Mouse (Mus musculus) myocyte (in vitro differentiated cells): ENCODE measurements around the gene Olfr172. TPM values are rescaled to one million over a fixed set of nuclear protein-coding genes. Genes with fewer than 3 reads are reported as not detected.

Source experiments
- H3K27me3 ChIP-seq: one replicate; pipeline ENCODE4 v1.6.1; 2011; ENCODE audit not compliant: control insufficient read depth, insufficient read depth, insufficient read length
- H3K36me3 ChIP-seq: one replicate; pipeline ENCODE4 v1.6.1; 2011; ENCODE audit not compliant: control insufficient read depth, insufficient read depth
- H3K4me2 ChIP-seq: one replicate; pipeline ENCODE4 v1.6.1; 2011; ENCODE audit warnings: low read depth, control low read depth
- H3K4me3 ChIP-seq: one replicate; pipeline ENCODE4 v1.5.1; 2011; ENCODE audit warnings: mild to moderate bottlenecking, control low read depth, moderate library complexity
- H3K79me2 ChIP-seq: one replicate; pipeline ENCODE4 v1.6.1; 2011; ENCODE audit not compliant: control insufficient read depth, insufficient read depth
- H3ac ChIP-seq: one replicate; pipeline ENCODE4 v1.6.1; 2011; ENCODE audit not compliant: control insufficient read depth, insufficient read length
- CEBPB ChIP-seq: IDR thresholded peaks from 2 replicates; pipeline ENCODE4 v1.6.1; 2011; ENCODE audit warnings: mild to moderate bottlenecking, moderate library complexity; ENCODE audit not compliant: poor library complexity, insufficient read depth, severe bottlenecking
- E2F4 ChIP-seq: IDR thresholded peaks from one replicate; pipeline ENCODE4 v1.6.1; 2011; ENCODE audit warnings: mild to moderate bottlenecking, control low read depth, moderate library complexity; ENCODE audit not compliant: insufficient read depth
- MAX ChIP-seq: IDR thresholded peaks from one replicate; pipeline ENCODE4 v1.6.1; 2011; ENCODE audit warnings: low read depth, mild to moderate bottlenecking, control low read depth
- MYOD1 ChIP-seq, 3 experiments: IDR thresholded peaks; one replicate each; pipeline ENCODE4 v1.6.1; 2011; ENCODE audit warnings: control low read depth in 2 of 3, low read depth in 2 of 3, mild to moderate bottlenecking in 2 of 3, moderate library complexity in 1 of 3; ENCODE audit not compliant: insufficient read length in 2 of 3, control insufficient read depth in 1 of 3
- MYOG ChIP-seq, 3 experiments: IDR thresholded peaks; one replicate each; pipeline ENCODE4 v1.6.1; 2011; ENCODE audit warnings: control low read depth in 2 of 3, low read depth in 2 of 3, mild to moderate bottlenecking in 2 of 3; ENCODE audit not compliant: insufficient read length in 2 of 3, control insufficient read depth in 1 of 3, insufficient read depth in 1 of 3
- POLR2A ChIP-seq: IDR thresholded peaks from one replicate; pipeline ENCODE4 v1.6.1; 2011; ENCODE audit warnings: low read depth, mild to moderate bottlenecking, control low read depth, moderate library complexity; ENCODE audit not compliant: insufficient read length
- POLR2AphosphoS2 ChIP-seq: IDR thresholded peaks from one replicate; pipeline ENCODE4 v1.6.1; 2011; ENCODE audit warnings: low read depth, control low read depth; ENCODE audit not compliant: insufficient read length
- REST ChIP-seq: IDR thresholded peaks from one replicate; pipeline ENCODE4 v1.6.1; 2011; ENCODE audit warnings: mild to moderate bottlenecking, control low read depth, moderate library complexity; ENCODE audit not compliant: insufficient read depth, insufficient read length
- SRF ChIP-seq: IDR thresholded peaks from one replicate; pipeline ENCODE4 v1.6.1; 2011; ENCODE audit warnings: low read depth; ENCODE audit not compliant: control insufficient read depth, insufficient read length
- TCF12 ChIP-seq: IDR thresholded peaks from one replicate; pipeline ENCODE4 v1.6.1; 2011; ENCODE audit warnings: mild to moderate bottlenecking, control low read depth; ENCODE audit not compliant: poor library complexity, insufficient read depth, severe bottlenecking
- TCF3 ChIP-seq: IDR thresholded peaks from one replicate; pipeline ENCODE4 v1.6.1; 2011; ENCODE audit warnings: low read depth, control low read depth; ENCODE audit not compliant: insufficient read length
- USF1 ChIP-seq: IDR thresholded peaks from one replicate; pipeline ENCODE4 v1.6.1; 2011; ENCODE audit warnings: low read depth, mild to moderate bottlenecking, control low read depth, moderate library complexity
- polyA plus RNA-seq: library from polyadenylated mRNA; unstranded; fragments of >200 nt; fragmentation: generic; extraction: Trizol; gene quantifications from one replicate; pipeline ENCODE4 v1.2.1, GENCODE M21; 2012; ENCODE audit warnings: missing spikeins

Olfr172 gene
- polyA plus RNA-seq, 1 experiment, result not detected

GRCm38 (mm10) chr16:58740751-58741150 is 22.2 kb downstream of the Olfr172 start:
- no peaks in the 10 kb centered on the region for H3K79me2 ChIP-seq
- TF ChIP-seq SRF (no peak), E2F4 (no peak), POLR2A (no peak), MYOD1 (IDR thresholded peaks at IDR 0.05; ENCODE audit: control insufficient read depth in 1 of 3, insufficient read length in 2 of 3, low read depth in 2 of 3) (no peak), USF1 (no peak), MAX (no peak)
- no peaks in the 10 kb centered on the region for H3K27me3 ChIP-seq
- no peak overlapping the region for H3ac ChIP-seq
- H3K4me3 ChIP-seq, result no peak overlapping the region
- peaks cover 5% of the 10 kb centered on the region for H3K36me3 ChIP-seq
- H3K4me2 ChIP-seq, result no peak overlapping the region

GRCm38 (mm10) chr16:58738800-58739199 is 24.2 kb downstream of the Olfr172 start:
- Histone ChIP-seq H3K79me2 (no peaks in the 10 kb centered on the region), H3K36me3 (peaks cover 18% of the 10 kb centered on the region), H3K27me3 (no peaks in the 10 kb centered on the region), H3K4me3 (no peak overlapping the region), H3K4me2 (no peak overlapping the region), H3ac (no peak overlapping the region)
- TF ChIP-seq MAX, result no peak
- TF ChIP-seq REST, result no peak

DNA sequence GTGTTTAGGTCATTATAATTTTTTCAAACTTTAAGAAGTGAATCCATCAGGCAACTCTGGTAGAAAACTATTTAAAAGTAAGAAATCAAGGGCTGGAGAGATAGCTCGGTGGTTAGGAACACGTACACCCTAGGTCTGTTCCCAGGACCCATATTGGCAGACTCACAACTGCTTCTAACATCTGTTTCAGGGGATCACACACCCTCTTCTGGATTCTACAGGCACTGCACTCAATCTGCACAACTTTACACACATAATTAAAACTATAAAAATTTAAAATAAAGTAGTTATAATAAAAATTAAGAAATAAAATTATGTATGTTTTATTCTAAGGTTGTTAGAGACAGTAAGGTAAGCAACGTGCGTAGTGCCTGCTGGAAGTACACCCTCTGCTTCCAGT is 24.8 kb downstream of the Olfr172 start:
- no peaks in the 10 kb centered on the region for H3K27me3 ChIP-seq
- H3ac ChIP-seq, result no peak overlapping the region
- no peaks in the 10 kb centered on the region for H3K79me2 ChIP-seq
- peaks cover 24% of the 10 kb centered on the region for H3K36me3 ChIP-seq
- H3K4me2 ChIP-seq, result no peak overlapping the region
- H3K4me3 ChIP-seq, result no peak overlapping the region
- TF ChIP-seq TCF12 (no peak), E2F4 (no peak), MYOG (IDR thresholded peaks at IDR 0.05; ENCODE audit: control insufficient read depth in 1 of 3, insufficient read depth in 1 of 3, insufficient read length in 2 of 3, low read depth in 2 of 3) (no peak), POLR2A (no peak), POLR2AphosphoS2 (no peak), MAX (no peak), TCF3 (no peak), REST (no peak), USF1 (no peak), MYOD1 (IDR thresholded peaks at IDR 0.05; ENCODE audit: control insufficient read depth in 1 of 3, insufficient read length in 2 of 3, low read depth in 2 of 3) (no peak), CEBPB (no peak), SRF (no peak)

- peak overlapping the region; percentile 68 for H3K4me3 ChIP-seq
- H3ac ChIP-seq, result peak overlapping the region; percentile 78
- TF ChIP-seq CEBPB (no peak), MAX (no peak), MYOG (IDR thresholded peaks at IDR 0.05; ENCODE audit: control insufficient read depth in 1 of 3, insufficient read depth in 1 of 3, insufficient read length in 2 of 3, low read depth in 2 of 3) (no peak), E2F4 (no peak), POLR2AphosphoS2 (peak; percentile 39)
- peak overlapping the region; percentile 84 for H3K4me2 ChIP-seq
- peaks cover 33% of the 10 kb centered on the region for H3K36me3 ChIP-seq
- H3K79me2 ChIP-seq, result peaks cover 18% of the 10 kb centered on the region
- H3K27me3 ChIP-seq, result no peaks in the 10 kb centered on the region
Observed at GRCm38 (mm10) chr16:58728176-58728671, 34.8 kb downstream of the Olfr172 start.

GRCm38 (mm10) chr16:58727477-58728131 is 35.4 kb downstream of the Olfr172 start, which contains the start of gene Cldnd1:
Gene Cldnd1 (plus strand): TSS chr16:58727910.
- Histone ChIP-seq H3K4me3 (peak within 1 kb of the TSS; percentile 68), H3K36me3 (peaks cover 30% of the 10 kb centered on the region), H3ac (peak within 1 kb of the TSS; percentile 78), H3K4me2 (peak within 1 kb of the TSS; percentile 84), H3K79me2 (peaks cover 18% of the 10 kb centered on the region), H3K27me3 (no peaks in the 10 kb centered on the region)
- TF ChIP-seq POLR2A, result peak; percentile 92
- TF ChIP-seq POLR2AphosphoS2, result peak; percentile 91
- no peak for TF ChIP-seq SRF
